24 mouse cellular contexts compared by ENCODE assay signal in the genomic region with DNA sequence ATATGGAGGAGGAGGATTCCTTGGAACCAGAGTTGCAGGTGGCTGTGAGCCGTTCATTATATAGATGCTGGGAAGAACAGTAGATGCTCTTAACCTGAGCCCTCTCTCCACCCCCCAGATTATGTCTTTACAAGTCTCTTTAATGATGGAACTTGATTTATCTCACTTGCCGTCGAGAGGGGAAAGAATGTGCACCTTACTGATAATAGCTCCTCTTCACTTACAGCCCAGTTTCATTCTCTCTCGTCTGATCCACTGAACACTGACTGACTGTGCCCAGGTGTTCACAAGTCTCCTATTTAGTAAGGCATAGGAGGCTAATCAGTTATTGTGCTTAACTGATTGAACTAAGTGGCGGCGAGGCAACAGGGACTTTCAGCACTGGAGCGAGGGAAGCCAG. TPM values are rescaled to one million over a fixed set of nuclear protein-coding genes. Genes with fewer than 3 reads are reported as not detected.
DNase-seq lines count a peak whose midpoint lies in the region; ATAC-seq and TF ChIP-seq lines count a peak whose summit lies in the region.
"Had no signal": no experiment of that assay in that cellular context is flagged by ENCODE, and none has a peak within 500 bp of the region (broad histone marks: within the 10 kb centered on the region; RNA-seq: fewer than 3 reads in every experiment).

No protein-coding gene starts in this region.

- H3K4me3 ChIP-seq in forebrain, embryonic 10.5 days, result no peak overlapping the region
- no peak overlapping the region for H3K4me3 ChIP-seq in forebrain, postnatal 0 days (ENCODE audit: low read depth, low read length)
- H3K4me3 ChIP-seq in midbrain, embryonic 14.5 days (replicated peaks; ENCODE audit: low read depth, low read length), result no peak overlapping the region
- no peak overlapping the region for H3K4me3 ChIP-seq in midbrain, embryonic 10.5 days
- H3K4me3 ChIP-seq in liver, embryonic 13.5 days (replicated peaks), result no peak overlapping the region
- H3K4me3 ChIP-seq in layer of hippocampus, adult 2 months, result no peak overlapping the region

- no peak for ATAC-seq in forebrain, postnatal 0 days
- no peak for ATAC-seq in midbrain, embryonic 14.5 days (ENCODE audit: low FRiP score, low TSS enrichment)
- ATAC-seq in liver, embryonic 13.5 days (ENCODE audit: low read depth), result peak; percentile 32
- ATAC-seq: forebrain, embryonic 15.5 days; intestine, embryonic 16.5 days; lung, postnatal 0 days had no signal

- 86% methylated on average over 7 of the region's 7 CpGs for WGBS in forebrain, embryonic 10.5 days
- 73% methylated on average over 7 of the region's 7 CpGs for WGBS in forebrain, postnatal 0 days
- 87% methylated on average over 7 of the region's 7 CpGs for WGBS in midbrain, embryonic 14.5 days
- WGBS in midbrain, embryonic 10.5 days, result 84% methylated on average over 7 of the region's 7 CpGs
- 32% methylated on average over 7 of the region's 7 CpGs for WGBS in liver, embryonic 13.5 days (ENCODE audit: insufficient replicate concordance)

- peaks cover 5% of the 10 kb centered on the region; the same call in 1 of the 2 replicates for H3K27me3 ChIP-seq in forebrain, embryonic 10.5 days (ENCODE audit: poor library complexity, severe bottlenecking)
- no peaks in the 10 kb centered on the region for H3K27me3 ChIP-seq in forebrain, postnatal 0 days (ENCODE audit: insufficient read depth, low read length)
- no peaks in the 10 kb centered on the region for H3K27me3 ChIP-seq in midbrain, embryonic 14.5 days (ENCODE audit: control insufficient read depth, insufficient read depth, low read length)
- H3K27me3 ChIP-seq in midbrain, embryonic 10.5 days (ENCODE audit: low read depth, poor library complexity, severe bottlenecking), result no peaks in the 10 kb centered on the region
- no peaks in the 10 kb centered on the region for H3K27me3 ChIP-seq in liver, embryonic 13.5 days
- H3K27me3 ChIP-seq: forebrain, embryonic 15.5 days; hindbrain, embryonic 15.5 days; kidney, embryonic 15.5 days; neural tube, embryonic 12.5 days had no signal

- H3K36me3 ChIP-seq in forebrain, embryonic 10.5 days (replicated peaks), result peaks cover 33% of the 10 kb centered on the region
- peaks cover 21% of the 10 kb centered on the region for H3K36me3 ChIP-seq in forebrain, postnatal 0 days (ENCODE audit: insufficient read depth)
- peaks cover 24% of the 10 kb centered on the region for H3K36me3 ChIP-seq in midbrain, embryonic 14.5 days (ENCODE audit: control insufficient read depth, insufficient read depth, low read length)
- H3K36me3 ChIP-seq in midbrain, embryonic 10.5 days, result peaks cover 28% of the 10 kb centered on the region
- peaks cover 26% of the 10 kb centered on the region for H3K36me3 ChIP-seq in liver, embryonic 13.5 days

- H3K4me1 ChIP-seq in forebrain, embryonic 10.5 days, result peaks cover 41% of the 10 kb centered on the region
- 0 out of 2 replicates have a peak, but pooled peaks cover 6% of the 10 kb centered on the region for H3K4me1 ChIP-seq in forebrain, postnatal 0 days (ENCODE audit: insufficient read depth)
- H3K4me1 ChIP-seq in midbrain, embryonic 14.5 days (ENCODE audit: control insufficient read depth, insufficient read depth, low read length), result 0 out of 2 replicates have a peak, but pooled peaks cover 9% of the 10 kb centered on the region
- peaks cover 42% of the 10 kb centered on the region for H3K4me1 ChIP-seq in midbrain, embryonic 10.5 days
- peaks cover 76% of the 10 kb centered on the region for H3K4me1 ChIP-seq in liver, embryonic 13.5 days (replicated peaks)

- no peak overlapping the region for H3K4me2 ChIP-seq in forebrain, postnatal 0 days (ENCODE audit: low read depth)
- H3K4me2 ChIP-seq in midbrain, embryonic 14.5 days (ENCODE audit: low read length), result no peak overlapping the region
- peak overlapping the region; percentile 73 for H3K4me2 ChIP-seq in liver, embryonic 13.5 days

- no peak for DNase-seq in forebrain, embryonic 10.5 days (ENCODE audit: extremely low spot score, low spot score)
- DNase-seq in forebrain, postnatal 0 days, result no peak
- DNase-seq in midbrain, embryonic 14.5 days, result no peak
- DNase-seq in midbrain, embryonic 10.5 days (ENCODE audit: low spot score), result no peak
- DNase-seq in liver, embryonic 13.5 days, result peak; percentile 32
- no peak for DNase-seq in thymus, postnatal 36 days
- DNase-seq in layer of hippocampus, adult 2 months (ENCODE audit: low spot score in 2 of 2), result no peak
- DNase-seq in spleen, adult 18-20 months, result no peak
- DNase-seq: adrenal gland, postnatal 36 days; cerebellum, adult 2 months; cerebellum, postnatal 36 days; heart, postnatal 10 days; right cerebral cortex, adult 18-20 months; thymus, postnatal 14 days had no signal

- TF ChIP-seq CTCF in forebrain, postnatal 0 days (IDR thresholded peaks at IDR 0.05; ENCODE audit: low read depth), result no peak
- no peak for TF ChIP-seq CTCF in layer of hippocampus, adult 2 months (conservative IDR thresholded peaks at IDR 0.05)

- H3K27ac ChIP-seq in forebrain, embryonic 10.5 days, result 0 out of 2 replicates have a peak overlapping the region, but pooled peaks have one; percentile 90
- no peak overlapping the region for H3K27ac ChIP-seq in forebrain, postnatal 0 days (ENCODE audit: low read depth, low read length)
- 0 out of 2 replicates have a peak overlapping the region, but pooled peaks have one; percentile 83 for H3K27ac ChIP-seq in midbrain, embryonic 14.5 days (replicated peaks; ENCODE audit: low read depth, low read length)
- H3K27ac ChIP-seq in midbrain, embryonic 10.5 days (replicated peaks), result no peak overlapping the region
- H3K27ac ChIP-seq in liver, embryonic 13.5 days, result peak overlapping the region; percentile 44; the same call in 1 of the 2 replicates
- no peak overlapping the region for H3K27ac ChIP-seq in layer of hippocampus, adult 2 months
- H3K27ac ChIP-seq: neural tube, embryonic 12.5 days had no signal

- no peaks in the 10 kb centered on the region for H3K9me3 ChIP-seq in forebrain, embryonic 10.5 days
- H3K9me3 ChIP-seq in forebrain, postnatal 0 days (ENCODE audit: low read length), result no peaks in the 10 kb centered on the region
- no peaks in the 10 kb centered on the region for H3K9me3 ChIP-seq in midbrain, embryonic 14.5 days (ENCODE audit: control insufficient read depth, low read length)
- H3K9me3 ChIP-seq in midbrain, embryonic 10.5 days (replicated peaks), result no peaks in the 10 kb centered on the region
- H3K9me3 ChIP-seq in liver, embryonic 13.5 days (replicated peaks), result no peaks in the 10 kb centered on the region
- H3K9me3 ChIP-seq: forebrain, embryonic 15.5 days; hindbrain, embryonic 15.5 days; kidney, embryonic 15.5 days; neural tube, embryonic 12.5 days had no signal

- H3K9ac ChIP-seq in forebrain, postnatal 0 days, result no peak overlapping the region
- H3K9ac ChIP-seq in midbrain, embryonic 14.5 days (replicated peaks; ENCODE audit: low read length), result no peak overlapping the region
- H3K9ac ChIP-seq in liver, embryonic 13.5 days, result 0 out of 2 replicates have a peak overlapping the region, but pooled peaks have one; percentile 14

RNA-seq across cellular contexts. Expression of a gene that starts 1.0 kb away (rescaled TPM):
- polyA plus RNA-seq in forebrain, embryonic 10.5 days (2016; fragmentation: Nextera tagmentation; extraction: Ambion mirVana), result 6.4 and 7.2 TPM in 2 replicates
- 3.5 and 4.9 TPM in 2 replicates for total RNA-seq in forebrain, postnatal 0 days (2014; rRNA removed)
- polyA plus RNA-seq in forebrain, postnatal 0 days (2015; fragmentation: Nextera tagmentation; extraction: Ambion mirVana), result 1.9 and 3.6 TPM in 2 replicates
- polyA plus RNA-seq in midbrain, embryonic 14.5 days (2014; fragmentation: Nextera tagmentation; extraction: Ambion mirVana), result 3.1 and 3.2 TPM in 2 replicates
- polyA plus RNA-seq in midbrain, embryonic 10.5 days (2016; fragmentation: Nextera tagmentation; extraction: Ambion mirVana), result 6.0 and 6.8 TPM in 2 replicates
- polyA plus RNA-seq in liver, embryonic 13.5 days (2015; fragmentation: Nextera tagmentation; extraction: Ambion mirVana), result 2.0 and 2.2 TPM in 2 replicates
- 1 to 10 TPM; 4.3 to 4.4 TPM for total RNA-seq in layer of hippocampus, adult 2 months (2021)

RNA-seq across cellular contexts. Expression of a gene that starts 3.0 kb away (rescaled TPM):
- polyA plus RNA-seq in forebrain, embryonic 10.5 days (2016; fragmentation: Nextera tagmentation; extraction: Ambion mirVana), result not detected in 2 replicates
- not detected in 2 replicates for total RNA-seq in forebrain, postnatal 0 days (2014; rRNA removed)
- polyA plus RNA-seq in forebrain, postnatal 0 days (2015; fragmentation: Nextera tagmentation; extraction: Ambion mirVana), result not detected in 2 replicates
- not detected in 2 replicates for polyA plus RNA-seq in midbrain, embryonic 14.5 days (2014; fragmentation: Nextera tagmentation; extraction: Ambion mirVana)
- polyA plus RNA-seq in midbrain, embryonic 10.5 days (2016; fragmentation: Nextera tagmentation; extraction: Ambion mirVana), result 0.34 TPM in 1 of 2 replicates, not detected in the other
- not detected in 2 replicates for polyA plus RNA-seq in liver, embryonic 13.5 days (2015; fragmentation: Nextera tagmentation; extraction: Ambion mirVana)
- 1 to 10 TPM; 2.1 to 3.1 TPM for total RNA-seq in layer of hippocampus, adult 2 months (2021)
- polyA plus RNA-seq: cerebellum, adult 2 months; forebrain, embryonic 15.5 days; hindbrain, embryonic 15.5 days; intestine, embryonic 16.5 days; kidney, embryonic 15.5 days; large intestine, adult 2 months; limb, embryonic 14.5 days; lung, postnatal 0 days; neural tube, embryonic 12.5 days; small intestine, adult 2 months had no signal

RNA-seq across cellular contexts. Expression of a gene that starts 7.9 kb away (rescaled TPM):
- 0.12 and 0.20 TPM in 2 replicates for polyA plus RNA-seq in forebrain, embryonic 10.5 days (2016; fragmentation: Nextera tagmentation; extraction: Ambion mirVana)
- 0.19 and 0.46 TPM in 2 replicates for total RNA-seq in forebrain, postnatal 0 days (2014; rRNA removed)
- polyA plus RNA-seq in forebrain, postnatal 0 days (2015; fragmentation: Nextera tagmentation; extraction: Ambion mirVana), result 0.07 and 0.25 TPM in 2 replicates
- 0.13 and 0.32 TPM in 2 replicates for polyA plus RNA-seq in midbrain, embryonic 14.5 days (2014; fragmentation: Nextera tagmentation; extraction: Ambion mirVana)
- polyA plus RNA-seq in midbrain, embryonic 10.5 days (2016; fragmentation: Nextera tagmentation; extraction: Ambion mirVana), result 0.15 and 0.21 TPM in 2 replicates
- polyA plus RNA-seq in liver, embryonic 13.5 days (2015; fragmentation: Nextera tagmentation; extraction: Ambion mirVana), result 0.80 and 0.87 TPM in 2 replicates
- not detected for total RNA-seq in layer of hippocampus, adult 2 months (2021)
- total RNA-seq: heart, postnatal 10 days; layer of hippocampus, postnatal 14 days had no signal
- polyA plus RNA-seq: cerebellum, adult 2 months; small intestine, adult 2 months had no signal

RNA-seq across cellular contexts. Expression of a gene that starts 20.6 kb away (rescaled TPM):
- polyA plus RNA-seq in forebrain, embryonic 10.5 days (2016; fragmentation: Nextera tagmentation; extraction: Ambion mirVana), result 99.3 and 106 TPM in 2 replicates
- total RNA-seq in forebrain, postnatal 0 days (2014; rRNA removed), result 76.8 and 107 TPM in 2 replicates
- polyA plus RNA-seq in forebrain, postnatal 0 days (2015; fragmentation: Nextera tagmentation; extraction: Ambion mirVana), result 103 and 122 TPM in 2 replicates
- 86.5 and 89.5 TPM in 2 replicates for polyA plus RNA-seq in midbrain, embryonic 14.5 days (2014; fragmentation: Nextera tagmentation; extraction: Ambion mirVana)
- 105 and 112 TPM in 2 replicates for polyA plus RNA-seq in midbrain, embryonic 10.5 days (2016; fragmentation: Nextera tagmentation; extraction: Ambion mirVana)
- polyA plus RNA-seq in liver, embryonic 13.5 days (2015; fragmentation: Nextera tagmentation; extraction: Ambion mirVana), result 110 and 127 TPM in 2 replicates
- 10 to 100 TPM; 97.6 to 98.2 TPM for total RNA-seq in layer of hippocampus, adult 2 months (2021)

RNA-seq across cellular contexts. Expression of a gene that starts 22.9 kb away (rescaled TPM):
- 247 and 254 TPM in 2 replicates for polyA plus RNA-seq in forebrain, embryonic 10.5 days (2016; fragmentation: Nextera tagmentation; extraction: Ambion mirVana)
- 120 and 127 TPM in 2 replicates for total RNA-seq in forebrain, postnatal 0 days (2014; rRNA removed)
- polyA plus RNA-seq in forebrain, postnatal 0 days (2015; fragmentation: Nextera tagmentation; extraction: Ambion mirVana), result 276 and 297 TPM in 2 replicates
- polyA plus RNA-seq in midbrain, embryonic 14.5 days (2014; fragmentation: Nextera tagmentation; extraction: Ambion mirVana), result 107 and 182 TPM in 2 replicates
- polyA plus RNA-seq in midbrain, embryonic 10.5 days (2016; fragmentation: Nextera tagmentation; extraction: Ambion mirVana), result 240 and 265 TPM in 2 replicates
- polyA plus RNA-seq in liver, embryonic 13.5 days (2015; fragmentation: Nextera tagmentation; extraction: Ambion mirVana), result 104 and 106 TPM in 2 replicates
- 10 to 100 TPM; 73.2 to 77.6 TPM for total RNA-seq in layer of hippocampus, adult 2 months (2021)

Comparison
In these comparisons a context has a peak if more than half of its experiments do, and no peak if none do; other contexts are left out.
1. H3K27ac ChIP-seq: peak in forebrain, embryonic 10.5 days (single experiment), midbrain, embryonic 14.5 days (single experiment) and liver, embryonic 13.5 days (single experiment); none in forebrain, postnatal 0 days (single experiment), midbrain, embryonic 10.5 days (single experiment) and layer of hippocampus, adult 2 months (single experiment).